Comparison of ENCODE assay signal across 8 mouse cellular contexts in the genomic region with DNA sequence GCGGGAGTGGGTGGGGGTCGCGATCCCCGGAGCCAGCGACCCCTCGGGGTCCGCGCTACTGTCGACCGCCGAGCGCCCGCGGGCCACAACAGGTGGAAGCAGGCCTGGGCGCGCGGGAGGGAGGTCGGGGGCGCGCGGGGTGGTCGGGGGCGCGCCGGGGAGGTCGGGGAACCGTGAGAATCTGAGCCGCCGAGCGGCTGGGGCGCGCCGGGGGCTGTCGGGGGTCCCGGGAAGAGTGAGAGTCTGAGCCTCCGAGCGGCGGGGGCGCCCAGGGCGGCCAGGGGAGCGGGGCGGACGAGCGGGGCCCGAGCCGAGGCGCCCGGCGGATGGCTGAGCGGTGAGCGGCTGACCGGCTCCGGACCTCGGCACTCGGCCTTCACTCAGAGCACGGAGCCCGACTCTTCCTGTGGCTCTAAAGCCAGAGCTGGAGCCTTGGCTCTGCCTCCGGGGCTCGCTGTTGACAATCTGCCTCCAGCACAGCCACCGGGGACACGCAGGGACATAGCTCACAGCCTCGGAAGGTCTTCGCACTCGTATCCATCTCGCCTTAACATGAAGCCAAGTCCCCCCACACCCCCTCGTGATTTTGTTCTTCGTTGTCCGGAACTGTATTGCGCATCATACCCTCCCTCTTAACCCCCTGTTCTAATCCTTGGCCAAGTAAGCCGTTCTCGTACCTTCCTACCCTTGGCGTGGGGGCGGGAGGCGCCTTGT. TPM values are rescaled to one million over a fixed set of nuclear protein-coding genes. Genes with fewer than 3 reads are reported as not detected.
DNase-seq lines count a peak whose midpoint lies in the region; ATAC-seq and TF ChIP-seq lines count a peak whose summit lies in the region.

No protein-coding gene starts in this region.

- WGBS in forebrain, embryonic 11.5 days, result 1% methylated on average over 53 of the region's 74 CpGs
- under 1% methylated on average over 38 of the region's 74 CpGs for WGBS in heart, postnatal 0 days
- WGBS in liver, embryonic 16.5 days (ENCODE audit: insufficient replicate concordance), result under 1% methylated on average over 54 of the region's 74 CpGs
- under 1% methylated on average over 54 of the region's 74 CpGs for WGBS in neural tube, embryonic 13.5 days

- no peak for TF ChIP-seq CTCF in E14TG2a.4 (conservative IDR thresholded peaks at IDR 0.05; ENCODE audit: low read length)
- TF ChIP-seq CTCF in heart, postnatal 0 days (IDR thresholded peaks at IDR 0.05; ENCODE audit: low read depth), result no peak

- H3K27ac ChIP-seq in brown adipose tissue, adult 24 weeks (replicated peaks; ENCODE audit: low read depth, low read length), result no peak overlapping the region
- H3K27ac ChIP-seq in forebrain, embryonic 11.5 days (ENCODE audit: low read depth, low read length), result no peak overlapping the region
- H3K27ac ChIP-seq in heart, postnatal 0 days (ENCODE audit: low read depth), result peak overlapping the region; percentile 70
- H3K27ac ChIP-seq in liver, embryonic 16.5 days (ENCODE audit: low read length), result peak overlapping the region; percentile 45; the same call in 1 of the 2 replicates
- no peak overlapping the region for H3K27ac ChIP-seq in neural tube, embryonic 13.5 days (replicated peaks)

- no peaks in the 10 kb centered on the region for H3K36me3 ChIP-seq in E14TG2a.4 (ENCODE audit: insufficient read depth, low read length)
- no peaks in the 10 kb centered on the region for H3K36me3 ChIP-seq in forebrain, embryonic 11.5 days (ENCODE audit: control insufficient read depth, insufficient read depth, low read length)
- no peaks in the 10 kb centered on the region for H3K36me3 ChIP-seq in heart, postnatal 0 days (replicated peaks; ENCODE audit: control insufficient read depth, insufficient read depth, low read length)
- no peaks in the 10 kb centered on the region for H3K36me3 ChIP-seq in liver, embryonic 16.5 days (ENCODE audit: control insufficient read depth, insufficient read depth)
- no peaks in the 10 kb centered on the region for H3K36me3 ChIP-seq in neural tube, embryonic 13.5 days

- H3K9ac ChIP-seq in forebrain, embryonic 11.5 days (ENCODE audit: low read length), result peak overlapping the region; percentile 67
- peak overlapping the region; percentile 90 for H3K9ac ChIP-seq in heart, postnatal 0 days (replicated peaks; ENCODE audit: low read depth, low read length)
- H3K9ac ChIP-seq in liver, embryonic 16.5 days (ENCODE audit: low read depth, low read length), result peak overlapping the region; percentile 68
- H3K9ac ChIP-seq in neural tube, embryonic 13.5 days, result peak overlapping the region; percentile 68

- H3K4me3 ChIP-seq in E14TG2a.4 (replicated peaks; ENCODE audit: low read length), result peak overlapping the region; percentile 87
- peak overlapping the region; percentile 45 for H3K4me3 ChIP-seq in brown adipose tissue, adult 24 weeks (ENCODE audit: insufficient read depth, low read depth, low read length)
- H3K4me3 ChIP-seq in forebrain, embryonic 11.5 days (ENCODE audit: low read depth, low read length), result peak overlapping the region; percentile 70
- H3K4me3 ChIP-seq in heart, postnatal 0 days (ENCODE audit: low read depth, low read length), result peak overlapping the region; percentile 95
- H3K4me3 ChIP-seq in liver, embryonic 16.5 days (ENCODE audit: low read depth, low read length), result peak overlapping the region; percentile 72
- peak overlapping the region; percentile 70 for H3K4me3 ChIP-seq in neural tube, embryonic 13.5 days

- H3K4me1 ChIP-seq in E14TG2a.4 (replicated peaks; ENCODE audit: low read depth, low read length), result peaks cover 52% of the 10 kb centered on the region
- no peaks in the 10 kb centered on the region for H3K4me1 ChIP-seq in brown adipose tissue, adult 24 weeks (ENCODE audit: control insufficient read depth, insufficient read depth, insufficient read length, low read length)
- peaks cover 9% of the 10 kb centered on the region; the same call in 1 of the 2 replicates for H3K4me1 ChIP-seq in forebrain, embryonic 11.5 days (replicated peaks; ENCODE audit: control insufficient read depth, insufficient read depth, low read length)
- no peaks in the 10 kb centered on the region for H3K4me1 ChIP-seq in heart, postnatal 0 days (ENCODE audit: control insufficient read depth, insufficient read depth)
- H3K4me1 ChIP-seq in liver, embryonic 16.5 days (ENCODE audit: control insufficient read depth, low read depth, low read length), result peaks cover 5% of the 10 kb centered on the region
- peaks cover 19% of the 10 kb centered on the region for H3K4me1 ChIP-seq in neural tube, embryonic 13.5 days (replicated peaks)

- H3K4me2 ChIP-seq in forebrain, embryonic 11.5 days (ENCODE audit: low read depth, low read length, severe bottlenecking), result peak overlapping the region; percentile 95
- peak overlapping the region; percentile 99 for H3K4me2 ChIP-seq in heart, postnatal 0 days (ENCODE audit: low read depth, low read length)
- peak overlapping the region; percentile 95 for H3K4me2 ChIP-seq in liver, embryonic 16.5 days (ENCODE audit: low read depth, low read length)
- H3K4me2 ChIP-seq in neural tube, embryonic 13.5 days, result peak overlapping the region; percentile 94

- ATAC-seq in forebrain, embryonic 11.5 days (replicated peaks; ENCODE audit: low FRiP score), result peak; percentile 77
- peak; percentile 76 for ATAC-seq in heart, postnatal 0 days (ENCODE audit: insufficient read depth, low read depth)
- peak; percentile 63 for ATAC-seq in liver, embryonic 16.5 days (ENCODE audit: low read depth)
- peak; percentile 82 for ATAC-seq in neural tube, embryonic 13.5 days (ENCODE audit: low read depth)

- peaks cover 8% of the 10 kb centered on the region; the same call in 1 of the 2 replicates for H3K27me3 ChIP-seq in E14TG2a.4 (ENCODE audit: insufficient read depth, low read length)
- peaks cover 25% of the 10 kb centered on the region for H3K27me3 ChIP-seq in forebrain, embryonic 11.5 days (ENCODE audit: control insufficient read depth, insufficient read depth, low read length)
- H3K27me3 ChIP-seq in heart, postnatal 0 days (ENCODE audit: control insufficient read depth, insufficient read depth, low read length), result peaks cover 13% of the 10 kb centered on the region
- H3K27me3 ChIP-seq in liver, embryonic 16.5 days (ENCODE audit: control insufficient read depth, insufficient read depth, low read depth, low read length), result peaks cover 25% of the 10 kb centered on the region
- H3K27me3 ChIP-seq in neural tube, embryonic 13.5 days, result peaks cover 53% of the 10 kb centered on the region

- TF ChIP-seq EP300 in heart, postnatal 0 days (IDR thresholded peaks at IDR 0.05; ENCODE audit: low read depth), result no peak

- no peak for DNase-seq in forebrain, embryonic 11.5 days (ENCODE audit: low spot score)
- peak; percentile 37 for DNase-seq in heart, postnatal 0 days (ENCODE audit: low spot score)
- DNase-seq in kidney, postnatal 25 days, result peak; percentile 48 to 71
- DNase-seq in testis, postnatal 14 days (ENCODE audit: low spot score), result peak; percentile 64

- H3K9me3 ChIP-seq in E14TG2a.4 (ENCODE audit: low read length), result no peaks in the 10 kb centered on the region
- no peaks in the 10 kb centered on the region for H3K9me3 ChIP-seq in forebrain, embryonic 11.5 days (ENCODE audit: control insufficient read depth, low read length)
- H3K9me3 ChIP-seq in heart, postnatal 0 days (replicated peaks; ENCODE audit: control insufficient read depth, low read length), result no peaks in the 10 kb centered on the region
- H3K9me3 ChIP-seq in liver, embryonic 16.5 days (replicated peaks; ENCODE audit: control insufficient read depth, low read length), result no peaks in the 10 kb centered on the region
- H3K9me3 ChIP-seq in neural tube, embryonic 13.5 days, result no peaks in the 10 kb centered on the region

RNA-seq across cellular contexts. Expression of gene Map7, which starts 1.0 kb away (rescaled TPM):
- 3.6 and 4.5 TPM in 2 replicates for polyA plus RNA-seq in brown adipose tissue, adult 24 weeks (2012; ENCODE audit: insufficient read depth, insufficient read length, missing spikeins)
- polyA plus RNA-seq in forebrain, embryonic 11.5 days (2014; fragmentation: Nextera tagmentation; extraction: Ambion mirVana), result 8.0 and 8.2 TPM in 2 replicates
- 5.9 and 22.5 TPM in 2 replicates for total RNA-seq in heart, postnatal 0 days (2014; rRNA removed; ENCODE audit: low replicate concordance)
- 7.0 and 7.5 TPM in 2 replicates for polyA plus RNA-seq in heart, postnatal 0 days (2015; fragmentation: Nextera tagmentation; extraction: Ambion mirVana)
- 4.9 and 5.3 TPM in 2 replicates for polyA plus RNA-seq in liver, embryonic 16.5 days (2015; fragmentation: Nextera tagmentation; extraction: Ambion mirVana)
- polyA plus RNA-seq in neural tube, embryonic 13.5 days (2015; fragmentation: Nextera tagmentation; extraction: Ambion mirVana), result 15.3 and 17.8 TPM in 2 replicates

Comparison
In these comparisons a context has a peak if more than half of its experiments do, and no peak if none do; other contexts are left out.
1. H3K4me3 ChIP-seq: peak in every context shown above with its lines; median percentile 95 in heart, postnatal 0 days; 87 in E14TG2a.4; 72 in liver, embryonic 16.5 days; 70 in forebrain, embryonic 11.5 days; 70 in neural tube, embryonic 13.5 days; 45 in brown adipose tissue, adult 24 weeks.
2. H3K27ac ChIP-seq: peak in heart, postnatal 0 days (single experiment) and liver, embryonic 16.5 days (single experiment); none in brown adipose tissue, adult 24 weeks (single experiment), forebrain, embryonic 11.5 days (single experiment) and neural tube, embryonic 13.5 days (single experiment).
3. Peak in every context shown above with its lines, with median percentiles within 50 percentile points of each other: ATAC-seq, H3K4me2 ChIP-seq and H3K9ac ChIP-seq.